Mouse (Mus musculus) monocyte, adult 2 months (primary cell): ENCODE results near the gene Abcg4.

Experiments used
- DNase-seq, 2 experiments: peaks; one replicate each; pipeline ENCODE4 v3.0.0; 2022; ENCODE audit warnings: low spot score in 2 of 2, low read depth in 1 of 2

Gene Abcg4

GRCm38 (mm10) chr9:44240399-44240798 is 48.0 kb downstream of the Abcg4 start, which contains the start of gene Ccdc153:
Gene Ccdc153, plus strand, starts transcription at chr9:44240676.
- no peak for DNase-seq

- DNase-seq: peak in 1 of 2 experiments; percentile 26
Observed at GRCm38 (mm10) chr9:44239447-44239846, 49.0 kb downstream of the Abcg4 start.

DNA sequence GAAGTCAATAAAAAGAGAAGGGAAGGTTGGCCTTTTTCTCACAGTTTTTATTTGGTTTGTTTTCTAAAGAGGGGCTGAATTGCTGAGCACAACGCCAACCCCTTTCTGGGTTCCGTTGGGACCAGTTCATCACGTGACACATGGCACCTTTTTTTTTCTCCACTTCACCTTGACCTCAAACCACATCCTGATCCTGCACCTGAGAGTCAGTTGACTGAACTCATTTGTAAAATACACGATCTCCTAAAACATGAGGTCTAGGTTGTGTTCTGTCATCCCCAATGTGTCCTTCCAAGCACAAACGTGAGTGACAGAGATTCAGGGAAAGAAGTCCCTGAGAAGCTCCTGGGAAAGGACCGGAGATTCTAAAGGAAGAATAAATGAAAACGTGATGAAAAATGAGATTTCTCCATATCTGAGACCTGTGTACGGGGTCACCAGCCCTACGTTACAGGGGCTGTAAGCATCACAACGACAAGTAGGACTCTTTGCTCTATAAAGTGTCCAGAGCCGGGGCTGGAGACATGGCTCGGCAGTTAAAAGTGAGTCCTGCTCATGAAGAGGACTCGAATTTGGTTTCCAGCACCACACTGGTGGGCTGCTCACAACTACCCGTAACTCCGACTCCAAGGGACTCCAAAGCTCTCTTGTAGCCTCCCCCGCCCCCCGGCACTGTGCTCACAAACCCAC is 49.8 kb downstream of the Abcg4 start:
- no peak for DNase-seq

DNA sequence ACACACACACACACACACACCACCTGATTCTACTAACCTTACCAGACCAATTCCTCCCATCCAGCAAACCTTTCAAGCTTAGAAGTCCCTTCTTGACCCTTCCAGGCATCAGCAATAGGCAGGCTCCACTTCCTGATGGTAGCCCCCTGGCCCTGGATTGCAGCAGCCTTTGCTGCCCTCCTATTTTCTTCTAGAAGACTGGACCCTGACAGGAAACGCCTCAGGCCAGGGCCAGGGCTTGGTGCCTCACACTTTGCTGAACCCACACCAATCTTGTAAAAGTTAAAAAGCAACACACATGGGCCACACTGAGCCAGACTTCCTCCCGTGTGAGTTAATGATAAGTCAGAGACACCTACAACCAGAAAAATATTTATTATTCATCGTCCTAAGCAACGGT is 51.3 kb downstream of the Abcg4 start:
- no peak for DNase-seq

GRCm38 (mm10) chr9:44236601-44237000 is 51.8 kb downstream of the Abcg4 start:
- DNase-seq: no peak

DNA sequence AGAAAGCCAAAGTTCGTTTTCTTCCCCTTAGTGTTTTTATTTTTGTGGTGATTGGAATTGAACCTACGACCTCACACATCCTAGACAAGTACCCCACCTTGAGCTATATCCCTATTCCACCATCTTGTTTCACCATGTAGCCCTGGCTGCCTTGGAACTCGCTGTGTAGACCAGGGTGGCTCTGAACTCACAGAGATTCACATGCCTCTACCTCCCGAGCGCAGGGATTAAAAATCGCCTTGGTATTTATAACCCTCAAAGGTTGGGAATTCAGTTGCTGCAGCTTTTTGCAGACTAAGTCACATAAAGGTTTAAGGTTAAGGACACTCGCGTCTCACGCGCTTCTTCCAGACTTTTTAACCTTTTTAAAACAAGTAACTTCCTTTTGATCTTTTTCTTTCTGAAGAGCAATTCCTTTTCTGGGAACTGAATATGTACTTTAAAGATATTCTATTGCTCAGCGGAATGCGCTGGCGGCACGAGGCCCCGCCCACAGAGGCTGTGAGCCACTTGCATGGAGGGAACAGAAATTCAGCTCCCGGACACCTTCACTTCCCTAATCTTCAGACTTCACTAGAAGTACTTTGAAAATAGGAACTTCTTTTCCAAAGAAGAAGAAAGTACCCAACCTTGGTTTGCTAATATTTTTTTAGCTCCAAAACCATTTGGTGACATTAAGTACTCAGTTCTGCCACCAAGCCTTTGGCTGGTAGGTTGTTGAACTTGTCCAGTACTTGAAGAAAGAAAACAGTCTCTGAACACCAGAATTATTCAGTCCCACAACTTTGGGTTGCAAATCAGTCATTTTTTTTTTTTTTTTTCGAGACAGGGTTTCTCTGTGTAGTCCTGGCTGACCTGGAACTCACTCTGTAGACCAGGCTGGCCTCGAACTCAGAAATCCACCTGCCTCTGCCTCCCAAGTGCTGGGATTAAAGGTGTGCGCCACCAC is 53.7 kb downstream of the Abcg4 start:
- DNase-seq: peak; percentile 73 to 78

GRCm38 (mm10) chr9:44233802-44234478 is 54.5 kb downstream of the Abcg4 start, which contains the start of gene Cbl:
Gene Cbl, minus strand, starts transcription at chr9:44234049.
- DNase-seq: peak; percentile 98

- DNase-seq: no peak
Observed at GRCm38 (mm10) chr9:44233021-44233801, 55.2 kb downstream of the Abcg4 start.

- DNase-seq: no peak
Observed at GRCm38 (mm10) chr9:44231609-44232008, 56.8 kb downstream of the Abcg4 start.

GRCm38 (mm10) chr9:44225993-44226392 is 62.4 kb downstream of the Abcg4 start:
- DNase-seq: no peak
